Mouse (Mus musculus) heart, adult 18-20 months (tissue): ENCODE results near the gene Iars2. TPM values are rescaled to one million over a fixed set of nuclear protein-coding genes. Genes with fewer than 3 reads are reported as not detected.

Source experiments
- DNase-seq, 2 experiments: peaks; one replicate each; pipeline ENCODE4 v3.0.0; 2021 to 2022; ENCODE audit warnings: mixed read lengths in 1 of 2
- long read RNA-seq, 2 experiments: library from polyadenylated mRNA; stranded (forward); transcript quantifications; one replicate each; pipeline ENCODE4 v2.0.0; 2021
- total RNA-seq, 2 experiments: library from RNA; stranded (reverse); gene quantifications; 2 replicates each; pipeline ENCODE4 v1.2.3; 2021

Gene Iars2
- total RNA-seq = 10 to 100 TPM; 74.5 to 85.3 TPM
- long read RNA-seq, experiment 1, full-length matches to known transcripts = 72 of 100 reads
- long read RNA-seq, experiment 1, partial matches to known transcripts = 12 of 100 reads
- long read RNA-seq, experiment 1, other reads (novel, unspliced or antisense) = 16 of 100 reads
- long read RNA-seq, experiment 2, full-length matches to known transcripts = 35 of 51 reads
- long read RNA-seq, experiment 2, partial matches to known transcripts = 7 of 51 reads
- long read RNA-seq, experiment 2, other reads (novel, unspliced or antisense) = 9 of 51 reads

GRCm38 (mm10) chr1:185328721-185329610 is at the start of gene Iars2:
Gene Iars2 (minus strand): TSS chr1:185329396.
- DNase-seq = peak; percentile 92 to 98

GRCm38 (mm10) chr1:185377429-185377828 is 48.2 kb upstream of the Iars2 start:
- no peak for DNase-seq

GRCm38 (mm10) chr1:185376390-185376789 is 47.2 kb upstream of the Iars2 start:
- no peak for DNase-seq

- DNase-seq = no peak
Measured at GRCm38 (mm10) chr1:185369979-185370378, 40.8 kb upstream of the Iars2 start.

- DNase-seq = no peak
Measured at GRCm38 (mm10) chr1:185367383-185367782, 38.2 kb upstream of the Iars2 start.

GRCm38 (mm10) chr1:185364183-185364540 is 35.0 kb upstream of the Iars2 start:
- DNase-seq = no peak

- DNase-seq = peak; percentile 49 to 57
Measured at GRCm38 (mm10) chr1:185363526-185364182, 34.5 kb upstream of the Iars2 start.

- DNase-seq = peak; percentile 99
Measured at GRCm38 (mm10) chr1:185362677-185363520, 33.7 kb upstream of the Iars2 start, which contains the start of gene Eprs. Gene Eprs (plus strand): TSS chr1:185363044.

- DNase-seq = no peak
Measured at GRCm38 (mm10) chr1:185358211-185358610, 29.0 kb upstream of the Iars2 start.

GRCm38 (mm10) chr1:185356246-185356645 is 27.1 kb upstream of the Iars2 start:
- no peak for DNase-seq

- no peak for DNase-seq
Measured at GRCm38 (mm10) chr1:185354731-185355130, 25.5 kb upstream of the Iars2 start.

GRCm38 (mm10) chr1:185353351-185353750 is 24.2 kb upstream of the Iars2 start:
- no peak for DNase-seq

- no peak for DNase-seq
Measured at GRCm38 (mm10) chr1:185352151-185352550, 23.0 kb upstream of the Iars2 start.

- DNase-seq = no peak
Measured at GRCm38 (mm10) chr1:185350611-185351010, 21.4 kb upstream of the Iars2 start.

- no peak for DNase-seq
Measured at GRCm38 (mm10) chr1:185349741-185350140, 20.5 kb upstream of the Iars2 start.

GRCm38 (mm10) chr1:185346188-185346587 is 17.0 kb upstream of the Iars2 start:
- DNase-seq = no peak

GRCm38 (mm10) chr1:185343422-185343821 is 14.2 kb upstream of the Iars2 start:
- no peak for DNase-seq

GRCm38 (mm10) chr1:185342441-185342840 is 13.2 kb upstream of the Iars2 start:
- DNase-seq = no peak

- DNase-seq = no peak
Measured at GRCm38 (mm10) chr1:185336535-185336934, 7.3 kb upstream of the Iars2 start.

- no peak for DNase-seq
Measured at GRCm38 (mm10) chr1:185335231-185335765, 6.1 kb upstream of the Iars2 start.

- DNase-seq = no peak
Measured at GRCm38 (mm10) chr1:185334136-185334535, 4.9 kb upstream of the Iars2 start.

GRCm38 (mm10) chr1:185333651-185334050 is 4.5 kb upstream of the Iars2 start:
- no peak for DNase-seq
